Mouse (Mus musculus) frontal cortex, adult 2 months (tissue): ENCODE data around the gene Trpm3. TPM values are rescaled to one million over a fixed set of nuclear protein-coding genes. Genes with fewer than 3 reads are reported as not detected.

Experiments used
- DNase-seq, 2 experiments: peaks; one replicate each; pipeline ENCODE4 v3.0.0; 2022; ENCODE audit warnings: low spot score in 1 of 2; ENCODE audit errors: extremely low spot score in 1 of 2
- polyA plus RNA-seq: library from polyadenylated mRNA; depleted of rRNA; stranded (reverse); fragments of >200 nt; gene quantifications from 2 replicates; pipeline ENCODE4 v1.2.3, GENCODE M21; 2012

Gene Trpm3
- polyA plus RNA-seq, 1 experiment, result 17.2 TPM

DNA sequence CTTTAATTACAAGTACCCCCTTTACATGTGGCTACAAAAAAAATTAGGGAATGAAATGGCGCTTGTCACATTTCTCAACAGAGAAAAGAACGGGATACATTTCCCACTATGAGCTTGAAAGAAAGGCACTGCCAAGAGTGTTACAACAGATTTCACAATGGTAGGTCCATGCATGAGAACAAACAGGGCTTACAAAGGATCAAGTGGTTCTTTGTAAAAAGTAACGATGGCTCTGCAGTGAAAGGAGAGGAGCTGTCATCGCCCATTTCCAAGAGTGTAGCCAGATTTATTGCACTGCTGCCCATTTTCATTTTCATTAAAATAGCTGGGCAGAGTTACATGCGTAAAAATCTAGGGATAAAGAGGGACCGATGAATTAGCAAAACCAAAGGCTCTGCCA lies 565.0 kb downstream of the Trpm3 start:
- no peak for DNase-seq

DNA sequence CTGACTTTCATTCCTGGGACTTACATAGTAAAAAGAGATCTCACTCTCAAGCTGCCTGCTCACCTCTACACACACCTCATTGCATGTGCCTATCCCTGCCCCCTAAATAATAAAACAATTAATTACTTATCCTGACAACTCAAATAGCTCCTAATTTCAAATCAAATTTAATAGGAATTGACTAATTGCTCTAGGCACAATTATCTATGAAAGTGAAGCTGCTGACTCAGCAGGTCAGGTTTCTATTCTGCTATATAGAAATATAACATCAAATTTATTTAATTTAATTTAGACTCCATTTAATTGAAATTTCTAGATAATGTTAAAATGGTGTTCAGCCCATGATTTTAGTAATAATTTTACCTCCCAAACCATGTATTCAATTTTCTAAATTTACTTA lies 566.6 kb downstream of the Trpm3 start:
- no peak for DNase-seq

DNA sequence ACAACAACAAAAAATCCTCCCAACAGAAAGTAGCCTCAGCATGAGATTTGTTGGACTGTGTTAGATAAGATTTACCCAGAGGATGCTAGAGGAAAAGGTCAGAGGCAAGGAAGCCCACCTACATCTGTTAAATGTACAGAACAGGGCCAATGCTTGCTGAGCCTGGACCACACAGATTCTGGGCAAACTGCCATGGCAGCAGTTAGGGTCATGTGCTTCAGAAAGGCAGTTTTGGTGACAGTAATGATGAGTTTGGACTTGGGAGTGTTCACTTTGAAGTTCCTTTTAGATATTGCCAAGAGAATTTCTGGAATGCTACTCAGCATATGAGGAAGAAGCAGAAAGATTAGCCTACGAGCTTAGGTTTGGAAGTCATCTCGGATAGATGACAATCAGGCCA lies 580.2 kb downstream of the Trpm3 start:
- no peak for DNase-seq

DNA sequence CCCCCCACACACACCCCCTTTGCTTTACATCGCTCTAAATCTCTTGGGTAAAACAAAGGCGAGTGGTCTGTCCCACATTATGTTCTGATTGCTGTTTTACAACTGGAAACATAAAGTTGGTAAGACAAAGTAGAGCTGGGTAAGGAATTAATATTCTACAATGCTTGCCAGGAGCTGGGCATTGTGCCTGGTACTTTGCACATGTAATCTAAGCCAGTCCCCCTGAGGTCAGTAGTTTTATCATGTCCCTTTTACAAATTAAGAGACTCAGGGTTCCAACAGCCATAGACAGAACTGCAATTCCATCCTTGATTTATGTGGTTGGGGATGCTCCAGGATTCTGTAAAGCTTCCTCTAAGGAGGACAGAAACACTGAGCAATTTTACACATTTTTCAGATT lies 591.0 kb downstream of the Trpm3 start:
- DNase-seq, result no peak

GRCm38 (mm10) chr19:22730971-22731370 lies 592.1 kb downstream of the Trpm3 start:
- no peak for DNase-seq

DNA sequence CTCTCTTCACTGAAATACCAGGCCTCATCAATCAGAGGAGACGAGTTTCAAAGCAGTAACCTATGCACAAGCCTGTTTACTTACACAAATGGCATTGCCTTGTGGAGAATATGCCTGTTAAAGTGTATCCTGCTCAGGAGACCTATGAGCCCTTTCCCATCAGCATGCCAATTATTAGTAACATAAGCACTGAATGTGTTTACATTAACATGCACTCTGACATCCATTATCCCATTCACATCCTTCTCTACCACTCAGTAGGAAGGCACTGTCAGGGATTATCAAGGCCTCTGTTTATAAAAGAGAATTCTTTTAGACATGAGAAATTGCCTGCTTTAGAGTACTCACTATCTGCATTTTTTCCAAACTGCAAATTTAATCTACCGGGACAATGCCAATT lies 598.0 kb downstream of the Trpm3 start:
- no peak for DNase-seq

DNA sequence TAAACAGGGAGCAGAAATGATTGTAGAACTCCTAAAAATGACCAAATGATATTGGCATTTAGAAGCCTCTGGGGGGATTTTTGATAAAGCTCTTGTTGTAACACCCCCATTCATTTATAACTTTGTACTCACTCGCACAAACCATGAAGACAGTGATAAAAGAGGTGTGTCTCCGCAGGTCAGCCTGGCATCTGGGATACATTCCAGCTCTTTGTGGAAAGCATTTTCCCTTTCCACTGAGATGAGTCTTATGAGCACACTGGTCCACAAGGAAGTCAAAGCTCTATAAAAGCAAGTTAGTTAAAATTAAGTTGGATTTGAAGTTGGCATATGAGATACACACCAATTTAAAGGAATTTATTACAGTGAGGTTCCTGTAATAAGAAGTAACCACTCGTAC lies 600.4 kb downstream of the Trpm3 start:
- no peak for DNase-seq

- DNase-seq, result peak in 1 of 2 experiments; percentile 60
These were observed 614.5 kb downstream of the Trpm3 start for GRCm38 (mm10) chr19:22753311-22753809.

DNA sequence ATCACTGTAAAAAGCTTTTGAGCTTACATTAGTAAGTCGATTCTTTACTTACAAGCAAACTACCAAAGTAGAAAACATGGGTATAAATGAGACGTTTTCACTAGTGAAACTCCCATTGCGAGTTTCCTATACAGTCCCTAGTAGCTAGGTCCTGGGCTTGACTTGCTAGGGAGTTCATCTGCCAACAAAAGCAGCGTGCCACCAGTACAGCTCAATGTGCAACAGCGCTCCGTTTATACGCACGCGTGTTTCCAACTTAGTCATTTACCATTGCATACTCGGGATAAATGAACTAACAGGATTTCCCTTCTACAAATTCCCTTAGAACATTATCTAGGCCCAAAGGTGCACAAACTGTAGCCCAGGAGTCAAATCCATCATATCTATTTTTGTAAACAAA lies 615.2 kb downstream of the Trpm3 start:
- peak in 1 of 2 experiments; percentile 17 for DNase-seq

- DNase-seq, result no peak
These were observed 615.7 kb downstream of the Trpm3 start for GRCm38 (mm10) chr19:22754498-22754897.

DNA sequence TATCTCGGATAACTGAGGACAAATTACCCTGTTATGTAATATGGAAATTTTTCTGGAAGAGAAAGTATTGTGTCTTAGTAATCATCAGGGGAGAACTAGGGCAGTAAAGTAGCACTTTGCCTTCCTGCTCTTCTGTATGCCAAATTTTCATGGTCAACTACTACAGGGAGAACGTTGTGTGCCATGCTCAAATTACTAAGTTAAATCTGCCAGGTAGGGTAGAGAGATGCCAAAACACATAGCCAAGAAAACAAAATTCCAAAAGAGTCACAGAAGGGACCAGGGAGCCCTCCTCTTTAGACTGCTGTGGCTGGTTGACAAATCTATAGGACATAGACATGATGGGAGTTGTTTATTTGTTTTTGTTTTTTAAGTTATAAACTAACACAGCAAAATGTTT lies 619.6 kb downstream of the Trpm3 start:
- no peak for DNase-seq

- no peak for DNase-seq
These were observed 629.4 kb downstream of the Trpm3 start for GRCm38 (mm10) chr19:22768242-22768641.

DNA sequence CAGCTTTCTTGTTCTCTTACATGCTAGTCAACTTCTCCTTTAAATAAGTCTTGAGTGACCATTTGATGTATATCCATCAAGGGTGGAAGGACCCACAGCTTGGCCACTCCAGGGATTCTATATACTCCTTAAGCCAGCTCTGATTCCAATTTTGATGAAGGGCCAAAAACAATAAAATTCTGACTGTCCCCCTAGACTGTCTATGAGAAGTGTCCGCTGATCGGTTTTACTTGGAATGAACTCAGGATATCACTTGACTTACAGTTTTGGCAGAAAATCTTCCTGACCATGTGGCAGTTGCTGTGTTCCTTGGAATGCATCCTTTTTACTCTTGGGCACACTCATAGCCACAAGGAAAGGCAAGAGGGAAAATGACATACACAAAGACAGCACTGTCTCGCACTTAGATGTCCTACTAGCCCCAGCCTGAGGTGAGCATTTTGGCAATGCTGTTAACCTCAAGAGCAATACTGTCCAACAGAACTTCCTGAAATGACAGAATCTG lies 636.4 kb downstream of the Trpm3 start:
- no peak for DNase-seq

GRCm38 (mm10) chr19:22780192-22780843 lies 641.5 kb downstream of the Trpm3 start:
- peak; percentile 14 to 28 for DNase-seq

DNA sequence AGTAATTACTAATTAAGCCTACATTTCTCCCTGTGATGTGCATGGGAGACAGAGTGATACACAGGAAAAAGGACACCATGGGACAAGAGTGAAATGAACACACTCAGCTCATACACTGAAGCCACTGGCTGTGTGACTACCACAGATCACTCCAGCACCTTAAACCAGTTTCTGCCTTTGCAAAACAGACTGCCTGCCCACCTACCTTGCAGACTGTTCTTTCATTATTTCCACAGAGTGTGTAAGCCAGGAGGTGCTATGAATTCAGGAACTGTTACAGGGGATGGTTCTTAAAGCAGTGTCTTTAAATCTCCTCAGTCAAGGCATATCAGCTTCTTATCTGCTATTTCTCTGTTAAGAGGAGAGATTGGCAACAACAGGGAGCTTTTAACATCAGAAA lies 642.7 kb downstream of the Trpm3 start:
- peak in 1 of 2 experiments; percentile 17 for DNase-seq

GRCm38 (mm10) chr19:22783745-22784144 lies 644.9 kb downstream of the Trpm3 start:
- no peak for DNase-seq

DNA sequence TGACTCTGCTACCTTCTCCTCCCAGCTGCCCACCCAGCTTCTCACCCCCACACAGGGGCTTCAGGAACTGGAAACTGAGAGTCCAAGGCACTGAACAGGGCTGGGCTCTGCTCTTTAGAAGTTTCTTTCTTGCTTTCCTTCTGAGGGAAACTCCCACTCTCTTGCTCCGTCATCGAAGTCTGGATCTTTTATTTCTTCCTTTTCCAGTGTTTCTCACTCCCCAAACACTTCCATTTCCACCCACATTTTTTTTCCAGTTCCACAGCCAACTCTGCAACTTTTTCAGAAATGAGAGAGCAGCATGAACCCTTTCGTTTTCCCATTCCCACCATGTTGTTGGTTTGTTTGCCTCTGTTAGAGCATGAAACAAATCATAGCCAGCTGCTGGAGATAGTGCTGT lies 650.9 kb downstream of the Trpm3 start:
- DNase-seq, result peak in 1 of 2 experiments; percentile 41

DNA sequence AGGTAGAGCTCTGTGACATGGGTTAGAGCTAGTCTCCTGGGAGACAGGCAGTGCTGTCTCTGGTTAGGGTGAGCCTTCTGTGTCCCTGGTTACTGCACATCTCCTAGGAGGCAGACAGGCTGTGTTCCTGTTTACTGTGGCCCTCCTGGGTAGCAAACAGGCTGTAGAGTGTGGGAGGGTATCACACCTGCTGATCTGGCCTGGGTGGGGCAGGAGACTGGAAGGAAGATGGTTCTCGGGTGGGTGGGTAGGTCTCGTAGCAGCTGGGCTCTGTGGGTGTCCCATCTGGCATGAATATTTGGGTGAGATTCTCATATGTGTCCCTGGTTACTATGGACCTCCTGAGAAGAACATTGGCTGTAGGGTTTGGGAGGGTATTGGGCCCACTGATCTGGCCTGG lies 658.1 kb downstream of the Trpm3 start:
- no peak for DNase-seq

GRCm38 (mm10) chr19:22800471-22800870 lies 661.6 kb downstream of the Trpm3 start:
- DNase-seq, result peak in 1 of 2 experiments; percentile 47

DNA sequence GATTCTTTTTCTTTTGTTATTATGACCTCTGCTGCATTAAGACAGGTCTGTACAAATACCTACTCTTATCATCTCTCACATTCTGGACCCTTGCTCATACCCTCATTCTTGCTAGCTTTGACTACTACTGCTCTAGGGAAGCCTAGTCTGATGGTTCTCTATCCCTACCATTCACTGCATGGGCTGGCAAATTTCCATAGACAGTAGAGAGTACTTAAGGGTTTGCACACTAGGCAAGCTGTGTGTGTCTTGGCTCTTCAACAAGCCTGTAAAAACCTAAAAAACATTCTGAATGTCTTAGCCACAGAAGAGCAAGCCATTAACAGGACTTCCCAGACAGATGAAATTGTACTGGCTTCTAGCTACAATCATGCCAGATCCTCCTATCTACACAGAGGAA lies 664.5 kb downstream of the Trpm3 start:
- no peak for DNase-seq

DNA sequence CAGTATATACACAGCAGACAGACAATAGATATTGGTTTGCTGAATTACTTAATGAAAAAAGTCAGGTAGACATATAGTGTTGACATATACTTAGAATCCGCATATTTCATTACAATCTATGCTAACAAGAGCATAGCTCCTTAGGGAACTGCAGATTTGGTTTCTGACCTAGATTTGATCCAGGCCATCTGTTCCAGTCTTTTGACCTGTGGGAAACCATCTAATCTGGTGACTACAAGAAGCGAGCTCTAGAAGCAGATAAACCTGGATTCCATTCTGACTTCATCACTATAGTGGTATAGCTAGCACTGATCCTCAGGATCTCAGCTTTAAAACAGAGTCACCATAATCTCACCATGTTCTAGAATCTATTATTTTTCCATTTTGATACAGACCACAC lies 665.5 kb downstream of the Trpm3 start:
- no peak for DNase-seq

- DNase-seq, result no peak
These were observed 671.4 kb downstream of the Trpm3 start for GRCm38 (mm10) chr19:22810247-22810646.

DNA sequence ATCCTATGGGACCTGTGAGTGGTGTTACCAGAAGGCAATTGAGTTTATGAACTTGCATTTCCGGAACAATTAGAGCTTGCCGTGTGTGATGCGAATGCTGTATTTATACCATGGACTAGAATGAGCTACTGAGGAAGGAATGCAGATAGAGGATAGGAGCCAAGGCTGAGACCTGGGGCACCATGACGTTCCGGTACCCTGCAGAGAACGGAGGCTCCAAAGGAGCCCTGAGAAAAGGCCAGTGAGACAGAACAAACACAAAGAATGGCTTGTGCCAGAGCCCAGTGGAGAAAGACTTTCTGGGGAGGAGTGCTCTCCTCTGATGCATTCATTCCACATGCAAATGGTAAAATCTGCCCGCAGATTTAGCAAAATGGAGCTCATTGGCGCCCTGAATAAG lies 682.9 kb downstream of the Trpm3 start:
- no peak for DNase-seq
